Mouse (Mus musculus) kidney, embryonic 15.5 days (tissue): ENCODE data around the gene Gm13090. TPM values are rescaled to one million over a fixed set of nuclear protein-coding genes. Genes with fewer than 3 reads are reported as not detected.

Experiments
- ATAC-seq: fragments of 200-750 bp; cut with Nextera tagmentation; replicated peaks from 2 replicates; pipeline ENCODE4 v1.8.0; 2017; ENCODE audit warnings: moderate TSS enrichment; ENCODE audit not compliant: low FRiP score
- H3K27ac ChIP-seq: fragments of 300-500 bp; sonication (generic); 2 replicates; pipeline ENCODE4 v1.5.1; 2015; ENCODE audit warnings: mild to moderate bottlenecking, inconsistent platforms
- H3K27me3 ChIP-seq: fragments of 300-500 bp; sonication (generic); 2 replicates; pipeline ENCODE4 v1.6.1; 2015; ENCODE audit warnings: inconsistent platforms
- H3K36me3 ChIP-seq: fragments of 300-500 bp; sonication (generic); 2 replicates; pipeline ENCODE4 v1.6.1; 2015; ENCODE audit warnings: inconsistent platforms
- H3K4me1 ChIP-seq: fragments of 300-500 bp; sonication (generic); 2 replicates; pipeline ENCODE4 v1.6.1; 2015; ENCODE audit warnings: inconsistent platforms
- H3K4me2 ChIP-seq: fragments of 300-500 bp; sonication (generic); 2 replicates; pipeline ENCODE4 v1.6.1; 2015; ENCODE audit warnings: moderate library complexity, mild to moderate bottlenecking, inconsistent platforms
- H3K4me3 ChIP-seq: fragments of 300-500 bp; sonication (generic); replicated peaks from 2 replicates; pipeline ENCODE4 v1.5.1; 2015; ENCODE audit warnings: mild to moderate bottlenecking, inconsistent platforms
- H3K9ac ChIP-seq: fragments of 300-500 bp; sonication (generic); 2 replicates; pipeline ENCODE4 v1.6.1; 2015; ENCODE audit warnings: mild to moderate bottlenecking, inconsistent platforms
- H3K9me3 ChIP-seq: fragments of 300-500 bp; sonication (generic); replicated peaks from 2 replicates; pipeline ENCODE4 v1.6.1; 2016; ENCODE audit warnings: inconsistent platforms
- WGBS: fragments of 180-500 bp; shearing (Covaris S2); methylation state at CpG from one replicate; pipeline ENCODE4 v1.1.7; 2015; ENCODE audit warnings: mixed read lengths; 5-methylcytosine and 5-hydroxymethylcytosine counted together
- polyA plus RNA-seq: library from polyadenylated mRNA; unstranded; fragments of >200 nt; fragmentation: Nextera tagmentation; extraction: Ambion mirVana; gene quantifications from 2 replicates; pipeline ENCODE4 v1.2.1, GENCODE M21; 2015

Gene Gm13090
- polyA plus RNA-seq, result not detected in 2 replicates

- Histone ChIP-seq H3K9me3 (no peaks in the 10 kb centered on the region), H3K4me3 (no peak within 1 kb of the TSS), H3K9ac (no peak within 1 kb of the TSS), H3K4me2 (no peak within 1 kb of the TSS), H3K36me3 (peaks cover 14% of the 10 kb centered on the region; the same call in 1 of the 2 replicates), H3K27ac (no peak within 1 kb of the TSS), H3K4me1 (peaks cover 7% of the 10 kb centered on the region), H3K27me3 (no peaks in the 10 kb centered on the region)
- no peak for ATAC-seq
- 87% methylated on average over 7 of the region's 7 CpGs for WGBS
Measured at GRCm38 (mm10) chr4:151089270-151089669, at the start of gene Gm13090. Gm13090 (plus strand) TSS chr4:151089570.

- H3K27ac ChIP-seq, result no peak overlapping the region
- H3K9ac ChIP-seq, result no peak overlapping the region
- no peak overlapping the region for H3K4me2 ChIP-seq
- H3K4me1 ChIP-seq, result peaks cover 14% of the 10 kb centered on the region
- no peaks in the 10 kb centered on the region for H3K9me3 ChIP-seq
- peaks cover 2% of the 10 kb centered on the region for H3K36me3 ChIP-seq
- H3K27me3 ChIP-seq, result no peaks in the 10 kb centered on the region
- H3K4me3 ChIP-seq, result no peak overlapping the region
- WGBS, result 84% methylated on average over 5 of the region's 5 CpGs
- ATAC-seq, result no peak
Measured at GRCm38 (mm10) chr4:151041506-151041905, 47.9 kb upstream of the Gm13090 start.

GRCm38 (mm10) chr4:151043281-151043680 lies 46.1 kb upstream of the Gm13090 start:
- Histone ChIP-seq H3K4me2 (peak overlapping the region; percentile 96), H3K4me1 (peaks cover 14% of the 10 kb centered on the region), H3K36me3 (peaks cover 18% of the 10 kb centered on the region), H3K27me3 (no peaks in the 10 kb centered on the region), H3K4me3 (peak overlapping the region; percentile 62), H3K9ac (peak overlapping the region; percentile 52; the same call in 1 of the 2 replicates), H3K27ac (no peak overlapping the region), H3K9me3 (no peaks in the 10 kb centered on the region)
- 44% methylated on average over 5 of the region's 5 CpGs for WGBS
- ATAC-seq, result no peak

GRCm38 (mm10) chr4:151044037-151044943 lies 45.1 kb upstream of the Gm13090 start, which contains the start of gene Per3:
Per3 (minus strand) TSS chr4:151044665.
- Histone ChIP-seq H3K27ac (peak within 1 kb of the TSS; percentile 78), H3K9ac (peak within 1 kb of the TSS; percentile 52), H3K4me3 (peak within 1 kb of the TSS; percentile 62), H3K4me2 (peak within 1 kb of the TSS; percentile 96), H3K9me3 (no peaks in the 10 kb centered on the region), H3K27me3 (no peaks in the 10 kb centered on the region), H3K4me1 (peaks cover 14% of the 10 kb centered on the region), H3K36me3 (peaks cover 28% of the 10 kb centered on the region)
- ATAC-seq, result peak; percentile 98
- WGBS, result under 1% methylated on average over 79 of the region's 79 CpGs

- Histone ChIP-seq H3K9ac (peak overlapping the region; percentile 32; the same call in 1 of the 2 replicates), H3K4me1 (peaks cover 14% of the 10 kb centered on the region), H3K36me3 (peaks cover 34% of the 10 kb centered on the region), H3K9me3 (no peaks in the 10 kb centered on the region), H3K27me3 (no peaks in the 10 kb centered on the region), H3K27ac (peak overlapping the region; percentile 37; the same call in 1 of the 2 replicates), H3K4me3 (peak overlapping the region; percentile 62), H3K4me2 (peak overlapping the region; percentile 96)
- 3% methylated on average over 21 of the region's 21 CpGs for WGBS
- ATAC-seq, result no peak
Measured at GRCm38 (mm10) chr4:151044944-151045570, 44.3 kb upstream of the Gm13090 start.

- no peak overlapping the region for H3K27ac ChIP-seq
- H3K27me3 ChIP-seq, result no peaks in the 10 kb centered on the region
- peaks cover 46% of the 10 kb centered on the region for H3K36me3 ChIP-seq
- no peaks in the 10 kb centered on the region for H3K9me3 ChIP-seq
- H3K4me2 ChIP-seq, result no peak overlapping the region
- H3K4me1 ChIP-seq, result peaks cover 14% of the 10 kb centered on the region
- no peak overlapping the region for H3K4me3 ChIP-seq
- 86% methylated on average over 3 of the region's 3 CpGs for WGBS
- H3K9ac ChIP-seq, result no peak overlapping the region
- ATAC-seq, result no peak
Measured at GRCm38 (mm10) chr4:151046524-151046923, 42.8 kb upstream of the Gm13090 start.

- Histone ChIP-seq H3K4me2 (no peak overlapping the region), H3K36me3 (peaks cover 79% of the 10 kb centered on the region), H3K4me3 (no peak overlapping the region), H3K9me3 (no peaks in the 10 kb centered on the region), H3K9ac (no peak overlapping the region), H3K27me3 (no peaks in the 10 kb centered on the region), H3K27ac (no peak overlapping the region), H3K4me1 (peaks cover 2% of the 10 kb centered on the region; the same call in 1 of the 2 replicates)
- ATAC-seq, result no peak
- WGBS, result 67% methylated on average over 1 of the region's 1 CpGs
Measured at GRCm38 (mm10) chr4:151051162-151051561, 38.2 kb upstream of the Gm13090 start.

- peak within 1 kb of the TSS; percentile 91 for H3K4me3 ChIP-seq
Measured at GRCm38 (mm10) chr4:151057347-151058321, 31.7 kb upstream of the Gm13090 start, which contains the start of gene Vamp3. Vamp3 (minus strand) TSS chr4:151057963.

GRCm38 (mm10) chr4:151058634-151059033 lies 30.7 kb upstream of the Gm13090 start:
- H3K4me3 ChIP-seq, result peak overlapping the region; percentile 91
- peaks cover 11% of the 10 kb centered on the region; the same call in 1 of the 2 replicates for H3K9me3 ChIP-seq
- H3K9ac ChIP-seq, result peak overlapping the region; percentile 56; the same call in 1 of the 2 replicates
- peaks cover 20% of the 10 kb centered on the region; the same call in 1 of the 2 replicates for H3K36me3 ChIP-seq
- H3K27me3 ChIP-seq, result no peaks in the 10 kb centered on the region
- H3K4me1 ChIP-seq, result peaks cover 15% of the 10 kb centered on the region
- peak overlapping the region; percentile 69 for H3K4me2 ChIP-seq
- peak overlapping the region; percentile 94 for H3K27ac ChIP-seq
- ATAC-seq, result no peak
- WGBS, result 84% methylated on average over 4 of the region's 4 CpGs

More at GRCm38 (mm10) chr4:151057347-151058321, 31.7 kb upstream of the Gm13090 start, which contains the start of gene Vamp3:
- H3K9me3 ChIP-seq, result peaks cover 11% of the 10 kb centered on the region; the same call in 1 of the 2 replicates
- peak within 1 kb of the TSS; percentile 69 for H3K4me2 ChIP-seq
- peak within 1 kb of the TSS; percentile 86 for H3K9ac ChIP-seq
- peaks cover 28% of the 10 kb centered on the region for H3K36me3 ChIP-seq
- H3K27me3 ChIP-seq, result no peaks in the 10 kb centered on the region
- peaks cover 15% of the 10 kb centered on the region for H3K4me1 ChIP-seq
- under 1% methylated on average over 113 of the region's 114 CpGs for WGBS
- ATAC-seq, result peak; percentile 100
- H3K27ac ChIP-seq, result peak within 1 kb of the TSS; percentile 94

- H3K36me3 ChIP-seq, result peaks cover 12% of the 10 kb centered on the region; the same call in 1 of the 2 replicates
- no peak overlapping the region for H3K4me2 ChIP-seq
- WGBS, result 94% methylated on average over 4 of the region's 4 CpGs
- peaks cover 15% of the 10 kb centered on the region for H3K4me1 ChIP-seq
- peaks cover 11% of the 10 kb centered on the region; the same call in 1 of the 2 replicates for H3K9me3 ChIP-seq
- no peaks in the 10 kb centered on the region for H3K27me3 ChIP-seq
- no peak overlapping the region for H3K27ac ChIP-seq
- no peak overlapping the region for H3K4me3 ChIP-seq
- ATAC-seq, result no peak
- H3K9ac ChIP-seq, result no peak overlapping the region
Measured at GRCm38 (mm10) chr4:151059566-151059965, 29.8 kb upstream of the Gm13090 start.

GRCm38 (mm10) chr4:151068751-151069150 lies 20.6 kb upstream of the Gm13090 start:
- Histone ChIP-seq H3K9me3 (no peaks in the 10 kb centered on the region), H3K27me3 (no peaks in the 10 kb centered on the region), H3K9ac (no peak overlapping the region), H3K4me1 (no peaks in the 10 kb centered on the region), H3K4me3 (no peak overlapping the region), H3K27ac (no peak overlapping the region), H3K4me2 (no peak overlapping the region), H3K36me3 (peaks cover 7% of the 10 kb centered on the region)
- ATAC-seq, result no peak
- 70% methylated on average over 4 of the region's 4 CpGs for WGBS
